Mouse (Mus musculus) erythroblast, embryonic 14.5 days (primary cell): ENCODE data around the gene Eif2ak2.

ENCODE experiments used
- GATA1 ChIP-seq: IDR thresholded peaks from 2 replicates; pipeline ENCODE4 v1.6.1; 2012; ENCODE audit warnings: low read length, inconsistent platforms, mixed read lengths
- TAL1 ChIP-seq: IDR thresholded peaks from 3 replicates; pipeline ENCODE4 v1.6.1; 2012; ENCODE audit warnings: low read length, inconsistent platforms, mixed read lengths

DNA sequence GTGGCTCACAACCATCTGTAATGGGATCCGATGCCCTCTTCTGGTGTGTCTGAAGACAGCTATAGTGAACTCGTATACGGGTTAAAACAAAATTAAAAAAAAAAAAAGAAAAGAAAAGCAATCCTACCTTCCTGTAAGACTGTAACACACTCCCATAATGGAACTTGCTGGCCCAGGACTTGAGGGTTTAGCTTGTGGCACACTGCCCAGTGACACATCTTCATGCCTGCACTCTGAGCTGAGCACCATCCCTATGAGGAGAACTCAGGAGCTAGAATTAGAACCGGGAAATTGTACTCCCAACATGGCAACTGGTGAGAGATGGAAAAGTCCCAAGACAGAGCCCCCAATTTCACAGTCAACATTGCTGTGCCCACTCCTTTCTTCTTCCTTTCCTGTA is 918 bp upstream of the Eif2ak2 start:
- TF ChIP-seq GATA1 = no peak
- no peak for TF ChIP-seq TAL1
